Mouse (Mus musculus): Measurements from ENCODE around the gene Tmem179b. TPM values are rescaled to one million over a fixed set of nuclear protein-coding genes. Genes with fewer than 3 reads are reported as not detected.
A peak's percentile ranks its signal among the peaks of the same experiment; 100 is the strongest.

The Tmem179b gene
- polyA plus RNA-seq (2016; fragmentation: Nextera tagmentation; extraction: Ambion mirVana), result 99.1 and 104 TPM in 2 replicates

DNA sequence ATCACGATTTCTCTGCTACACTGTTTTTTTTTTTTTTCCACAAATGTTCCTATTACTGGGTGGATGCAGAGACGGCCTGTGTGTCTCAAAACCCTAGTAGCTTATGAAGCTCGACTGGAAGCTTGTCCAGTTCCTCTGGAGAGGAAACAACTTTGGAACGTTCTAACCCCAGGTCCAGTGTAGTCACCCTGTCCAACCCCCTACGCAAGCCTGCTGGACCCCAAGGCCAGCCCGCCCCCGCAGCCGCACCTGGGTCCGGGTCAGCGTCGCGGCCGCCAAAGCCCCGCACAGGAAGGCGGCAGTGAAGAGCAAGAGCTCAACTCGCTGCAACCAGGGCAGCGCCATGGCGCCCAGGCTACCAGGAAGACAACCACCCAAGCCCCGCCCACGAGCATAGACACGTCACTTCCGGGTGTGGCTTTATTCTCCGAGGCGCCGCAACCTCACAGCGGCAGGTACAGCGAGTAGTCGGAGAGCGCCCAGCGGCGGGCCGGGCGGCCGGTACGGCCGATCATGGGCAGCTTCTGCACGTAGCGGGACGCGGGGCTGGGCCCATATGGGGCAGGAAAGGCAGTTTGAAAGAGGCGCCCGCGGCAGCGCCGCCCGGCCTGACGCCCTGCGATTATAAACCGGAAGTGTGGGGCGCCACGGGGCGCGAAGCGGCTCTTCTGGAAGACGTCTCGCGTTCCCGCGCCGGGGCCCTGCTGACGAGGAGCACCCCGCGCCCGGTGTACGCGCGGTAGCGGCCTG lies at the start of gene Tmem179b:
Gene Tmem179b, minus strand, starts transcription at position 382 of the 750 bp plus-strand sequence.
- Histone ChIP-seq H3K4me3 (peak within 1 kb of the TSS; percentile 74), H3K36me3 (peaks cover 55% of the 10 kb centered on the region), H3K27me3 (replicated peaks) (no peaks in the 10 kb centered on the region), H3K4me2 (peak within 1 kb of the TSS; percentile 99), H3K4me1 (peaks cover 53% of the 10 kb centered on the region), H3K9ac (peak within 1 kb of the TSS; percentile 96), H3K27ac (peak within 1 kb of the TSS; percentile 99), H3K9me3 (replicated peaks) (no peaks in the 10 kb centered on the region)
- ATAC-seq, result peak; percentile 86
- 2% methylated on average over 68 of the region's 68 CpGs for WGBS (ENCODE audit: insufficient replicate concordance)

DNA sequence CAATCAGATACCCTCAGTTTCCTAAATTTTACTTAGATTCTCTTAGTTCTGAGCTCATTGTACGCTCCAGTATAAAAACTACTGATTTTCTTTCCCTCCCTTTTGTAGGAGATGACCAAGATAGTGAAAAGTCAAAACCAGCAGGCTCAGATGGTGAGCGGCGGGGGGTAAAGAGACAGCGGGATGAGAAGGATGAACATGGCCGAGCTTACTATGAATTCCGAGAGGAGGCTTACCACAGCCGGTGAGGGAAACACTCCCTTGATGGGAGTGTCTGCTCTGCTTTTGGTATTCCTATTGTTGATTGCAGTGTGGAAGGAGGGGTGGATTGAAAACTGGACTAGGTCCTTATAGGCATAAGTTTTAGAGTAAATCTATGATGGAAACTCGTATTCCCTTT lies 48.4 kb upstream of the Tmem179b start:
- Histone ChIP-seq H3K9ac (peak overlapping the region; percentile 99), H3K4me1 (peaks cover 29% of the 10 kb centered on the region), H3K27ac (no peak overlapping the region), H3K9me3 (replicated peaks) (no peaks in the 10 kb centered on the region), H3K4me2 (peak overlapping the region; percentile 84), H3K27me3 (replicated peaks) (no peaks in the 10 kb centered on the region), H3K4me3 (peak overlapping the region; percentile 100), H3K36me3 (peaks cover 59% of the 10 kb centered on the region)
- ATAC-seq, result no peak
- 83% methylated on average over 8 of the region's 8 CpGs for WGBS (ENCODE audit: insufficient replicate concordance)

DNA sequence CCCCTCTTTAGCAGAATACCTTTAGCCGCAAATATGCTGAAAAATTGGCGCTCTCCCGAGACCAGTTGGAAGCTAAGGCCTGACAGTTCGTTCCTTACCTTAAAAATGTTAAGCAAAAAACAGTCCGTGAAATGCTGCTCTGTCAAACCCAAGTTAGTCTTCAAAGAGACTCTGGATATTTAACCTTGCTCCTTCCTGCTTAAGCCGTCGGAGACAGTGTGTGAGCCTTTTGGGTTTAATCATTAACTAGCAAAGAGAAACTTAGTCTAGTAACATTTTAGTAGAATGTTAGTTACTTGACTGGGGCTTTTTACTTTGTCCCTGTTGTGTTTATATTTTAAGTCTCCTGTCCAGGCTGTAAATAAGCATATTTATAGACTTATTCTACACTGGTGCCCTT lies 46.9 kb upstream of the Tmem179b start:
- Histone ChIP-seq H3K36me3 (peaks cover 55% of the 10 kb centered on the region), H3K9ac (peak overlapping the region; percentile 99), H3K4me1 (peaks cover 43% of the 10 kb centered on the region), H3K27me3 (replicated peaks) (no peaks in the 10 kb centered on the region), H3K4me3 (peak overlapping the region; percentile 100), H3K27ac (peak overlapping the region; percentile 100), H3K9me3 (replicated peaks) (no peaks in the 10 kb centered on the region), H3K4me2 (peak overlapping the region; percentile 84)
- ATAC-seq, result no peak
- WGBS (ENCODE audit: insufficient replicate concordance), result under 1% methylated on average over 7 of the region's 7 CpGs

DNA sequence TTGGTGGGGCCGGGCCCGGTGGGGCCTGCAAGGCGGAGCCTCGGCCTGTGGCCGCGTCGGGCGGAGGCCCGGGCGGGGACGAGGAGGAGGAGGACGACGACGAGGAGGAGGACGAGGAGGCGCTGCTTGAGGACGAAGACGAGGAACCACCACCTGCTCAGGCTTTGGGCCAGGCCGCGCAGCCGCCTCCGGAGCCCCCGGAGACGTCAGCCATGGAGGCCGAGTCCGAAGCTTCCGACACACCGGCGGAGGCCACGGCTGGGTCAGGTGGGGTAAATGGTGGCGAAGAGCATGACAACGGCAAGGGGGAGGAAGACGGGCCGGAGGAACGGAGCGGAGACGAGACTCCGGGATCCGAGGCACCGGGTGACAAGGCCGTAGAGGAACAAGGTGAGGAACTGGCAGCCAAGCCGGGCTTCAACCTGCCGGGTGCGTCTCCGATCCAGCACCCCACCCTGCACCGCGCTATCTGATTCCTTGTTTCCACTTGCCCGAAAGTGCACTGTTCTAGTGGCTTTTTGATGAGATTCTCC lies 46.2 kb upstream of the Tmem179b start:
- Histone ChIP-seq H3K4me2 (peak overlapping the region; percentile 84), H3K36me3 (peaks cover 56% of the 10 kb centered on the region), H3K27ac (peak overlapping the region; percentile 100), H3K9me3 (replicated peaks) (no peaks in the 10 kb centered on the region), H3K9ac (peak overlapping the region; percentile 99), H3K27me3 (replicated peaks) (no peaks in the 10 kb centered on the region), H3K4me1 (peaks cover 47% of the 10 kb centered on the region), H3K4me3 (peak overlapping the region; percentile 100)
- peak; percentile 63 for ATAC-seq
- under 1% methylated on average over 48 of the region's 48 CpGs for WGBS (ENCODE audit: insufficient replicate concordance)

DNA sequence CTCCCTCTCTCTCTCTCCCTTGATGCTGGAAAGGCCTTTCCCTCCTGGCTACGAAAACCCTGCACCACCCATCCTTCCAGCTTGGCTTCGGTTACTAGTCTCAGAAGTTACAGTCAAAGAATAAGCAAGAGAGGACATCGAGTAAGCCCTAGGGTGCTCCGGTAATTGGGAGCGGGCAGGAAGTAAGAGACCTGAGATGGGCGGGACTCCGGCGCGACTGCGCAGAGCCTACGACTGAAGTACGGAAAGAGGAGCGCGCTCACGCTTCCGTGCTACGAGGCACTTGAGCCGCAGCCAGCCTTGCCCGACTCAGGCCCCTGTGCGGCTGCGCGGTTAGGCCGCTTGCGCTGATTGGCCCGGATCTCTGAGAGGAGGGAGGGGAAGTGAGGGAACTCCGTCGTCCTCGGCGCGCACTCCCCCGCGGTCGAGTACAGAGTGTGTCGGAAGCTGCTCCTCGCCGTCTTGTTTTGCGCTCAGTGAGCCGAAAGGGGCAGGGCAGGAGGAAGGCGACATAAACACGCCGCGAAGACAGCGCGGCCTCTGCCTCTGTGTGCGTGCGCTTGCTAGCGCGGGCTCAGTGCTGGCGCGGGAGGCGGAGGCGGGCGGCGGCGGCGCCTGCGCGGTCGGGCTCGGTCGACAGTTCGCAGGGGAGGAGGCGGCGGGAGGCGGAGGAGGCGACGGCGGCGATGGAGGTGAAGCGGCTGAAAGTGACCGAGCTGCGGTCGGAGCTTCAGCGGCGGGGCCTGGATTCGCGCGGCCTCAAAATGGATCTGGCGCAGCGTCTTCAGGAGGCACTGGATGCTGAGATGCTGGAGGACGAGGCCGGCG lies 45.5 kb upstream of the Tmem179b start, which contains the start of gene Hnrnpul2:
Gene Hnrnpul2, plus strand, starts transcription at position 415 of the 828 bp plus-strand sequence.
- peak; percentile 92 for ATAC-seq
- Histone ChIP-seq H3K9ac (peak within 1 kb of the TSS; percentile 99), H3K27me3 (replicated peaks) (no peaks in the 10 kb centered on the region), H3K27ac (peak within 1 kb of the TSS; percentile 100), H3K36me3 (peaks cover 56% of the 10 kb centered on the region), H3K4me1 (peaks cover 47% of the 10 kb centered on the region), H3K9me3 (replicated peaks) (no peaks in the 10 kb centered on the region), H3K4me3 (peak within 1 kb of the TSS; percentile 100), H3K4me2 (peak within 1 kb of the TSS; percentile 84)
- whole genome bisulfite sequencing (ENCODE audit: insufficient replicate concordance), result under 1% methylated on average over 83 of the region's 83 CpGs

DNA sequence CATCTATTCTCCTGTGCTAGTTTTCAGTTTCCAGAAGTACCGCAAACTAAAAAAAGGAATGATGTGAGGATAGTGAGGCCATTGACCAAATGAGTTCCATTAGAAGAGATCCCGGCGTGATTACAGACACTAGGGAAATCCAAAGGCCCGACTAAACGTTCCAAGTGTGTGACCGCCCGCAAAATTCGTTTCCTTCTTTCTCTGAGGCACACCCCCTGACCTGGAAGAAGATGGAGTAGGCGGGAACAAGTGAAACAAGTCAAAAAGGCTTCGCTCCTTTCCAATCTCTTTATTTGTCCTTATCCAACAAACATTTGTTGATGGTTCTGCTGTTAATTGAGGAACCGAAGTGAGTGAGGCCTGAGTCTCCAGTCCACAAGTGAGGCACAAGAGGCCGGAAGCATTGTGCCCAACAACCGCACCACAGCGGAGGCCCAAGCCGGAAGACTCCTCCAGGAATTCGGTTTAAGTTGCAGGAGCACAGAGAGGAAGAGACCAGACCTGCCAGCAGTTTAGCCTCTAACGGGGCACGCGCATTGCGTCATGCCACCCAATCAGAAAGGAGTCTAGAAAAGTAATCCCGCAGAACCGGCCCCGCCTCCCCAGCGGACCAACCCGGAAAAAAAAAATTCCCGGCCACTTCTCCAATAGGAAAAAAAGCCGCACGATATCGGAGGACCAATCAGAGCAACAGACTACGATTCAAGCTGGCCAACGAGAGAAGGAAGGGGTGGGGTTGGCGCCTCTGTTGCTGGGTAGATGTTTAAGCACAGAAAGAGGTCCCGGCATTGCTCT lies 44.7 kb upstream of the Tmem179b start, which contains the start of gene Ttc9c:
Gene Ttc9c, minus strand, starts transcription at position 533 of the 795 bp plus-strand sequence.
- Histone ChIP-seq H3K9me3 (replicated peaks) (no peaks in the 10 kb centered on the region), H3K36me3 (peaks cover 55% of the 10 kb centered on the region), H3K4me2 (peak within 1 kb of the TSS; percentile 84), H3K9ac (peak within 1 kb of the TSS; percentile 99), H3K4me1 (peaks cover 47% of the 10 kb centered on the region), H3K27ac (peak within 1 kb of the TSS; percentile 100), H3K27me3 (replicated peaks) (no peaks in the 10 kb centered on the region), H3K4me3 (peak within 1 kb of the TSS; percentile 100)
- ATAC-seq, result peak; percentile 81
- 1% methylated on average over 33 of the region's 33 CpGs for WGBS (ENCODE audit: insufficient replicate concordance)

DNA sequence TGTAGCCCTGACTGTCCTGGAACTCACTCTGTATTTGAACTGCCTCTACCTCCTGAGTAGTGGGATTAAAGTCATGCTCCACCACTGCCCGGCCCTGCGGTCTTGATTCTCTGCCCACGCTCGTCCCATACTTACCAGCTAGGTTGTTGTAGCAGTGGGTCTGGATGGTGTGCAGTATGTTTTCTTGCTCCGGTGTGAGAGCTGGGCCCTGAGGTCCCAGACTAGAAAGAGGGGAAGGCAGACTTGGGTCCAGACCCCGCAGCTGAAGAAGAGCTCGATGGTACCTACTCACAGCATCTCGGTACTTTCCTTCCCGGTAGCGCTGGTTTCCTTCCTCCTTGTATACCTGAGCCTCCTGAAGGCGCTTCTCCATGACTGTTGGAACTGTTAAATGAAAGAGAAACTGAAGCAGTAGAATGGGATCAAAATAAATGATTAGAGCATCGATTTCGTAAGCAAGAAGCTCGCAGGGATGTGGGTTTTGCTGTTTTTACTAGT lies 44.1 kb upstream of the Tmem179b start:
- H3K9ac ChIP-seq, result peak overlapping the region; percentile 99
- peaks cover 47% of the 10 kb centered on the region for H3K4me1 ChIP-seq
- H3K4me2 ChIP-seq, result peak overlapping the region; percentile 84
- H3K36me3 ChIP-seq, result peaks cover 55% of the 10 kb centered on the region
- H3K27me3 ChIP-seq (replicated peaks), result no peaks in the 10 kb centered on the region
- WGBS (ENCODE audit: insufficient replicate concordance), result 14% methylated on average over 14 of the region's 14 CpGs
- peak overlapping the region; percentile 100 for H3K4me3 ChIP-seq
- no peak for ATAC-seq
- H3K27ac ChIP-seq, result peak overlapping the region; percentile 100
- H3K9me3 ChIP-seq (replicated peaks), result no peaks in the 10 kb centered on the region

DNA sequence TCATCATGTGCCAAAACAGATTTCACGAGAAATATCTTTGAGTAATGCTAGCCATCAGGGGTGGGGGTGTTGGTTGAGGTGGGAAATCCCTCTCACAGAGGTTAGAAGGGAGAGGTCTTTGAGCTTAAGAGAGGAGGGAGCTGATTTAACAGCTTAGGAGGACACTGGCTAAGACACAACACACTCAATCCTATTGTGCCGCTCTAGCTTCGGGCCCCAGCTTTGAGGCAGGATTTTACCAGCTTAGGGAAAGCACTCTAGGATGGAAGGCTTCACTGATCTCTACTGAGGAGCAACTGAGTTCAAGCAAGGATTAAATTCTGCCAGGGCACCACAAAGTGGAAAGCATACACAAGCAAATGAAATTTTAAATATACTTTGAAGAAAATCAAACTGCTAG lies 42.7 kb upstream of the Tmem179b start:
- 0 out of 2 replicates have a peak overlapping the region, but pooled peaks have one; percentile 1 for H3K27ac ChIP-seq
- no peaks in the 10 kb centered on the region for H3K9me3 ChIP-seq (replicated peaks)
- H3K36me3 ChIP-seq, result peaks cover 55% of the 10 kb centered on the region
- H3K4me1 ChIP-seq, result peaks cover 34% of the 10 kb centered on the region
- H3K9ac ChIP-seq, result peak overlapping the region; percentile 14
- WGBS (ENCODE audit: insufficient replicate concordance), result 74% methylated on average over 3 of the region's 3 CpGs
- H3K4me2 ChIP-seq, result peak overlapping the region; percentile 84
- no peaks in the 10 kb centered on the region for H3K27me3 ChIP-seq (replicated peaks)
- peak overlapping the region; percentile 100; the same call in 1 of the 2 replicates for H3K4me3 ChIP-seq
- ATAC-seq, result no peak

DNA sequence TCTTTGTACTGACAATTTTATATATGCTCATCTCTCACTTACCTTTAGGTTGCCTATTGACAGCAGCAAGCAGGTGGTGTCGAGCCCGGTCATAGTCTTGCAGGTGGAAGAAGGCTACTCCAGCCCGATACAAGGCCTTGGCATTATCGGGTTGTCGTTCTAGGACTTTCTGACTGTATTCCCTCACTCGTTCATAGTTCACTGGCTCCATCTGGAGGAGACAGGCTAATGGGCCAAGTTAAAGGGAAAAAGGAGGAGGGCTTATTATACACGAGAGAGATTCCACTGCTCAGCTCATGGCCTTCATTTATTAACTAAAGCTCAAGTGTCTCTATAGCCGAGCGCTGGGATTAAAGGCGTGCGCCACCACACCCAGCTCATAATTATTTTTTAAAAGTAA lies 41.5 kb upstream of the Tmem179b start:
- no peaks in the 10 kb centered on the region for H3K27me3 ChIP-seq (replicated peaks)
- H3K4me2 ChIP-seq, result no peak overlapping the region
- ATAC-seq, result no peak
- WGBS (ENCODE audit: insufficient replicate concordance), result 84% methylated on average over 11 of the region's 11 CpGs
- peaks cover 64% of the 10 kb centered on the region for H3K36me3 ChIP-seq
- H3K9ac ChIP-seq, result peak overlapping the region; percentile 12; the same call in 1 of the 2 replicates
- H3K27ac ChIP-seq, result no peak overlapping the region
- no peaks in the 10 kb centered on the region for H3K9me3 ChIP-seq (replicated peaks)
- H3K4me3 ChIP-seq, result no peak overlapping the region
- peaks cover 31% of the 10 kb centered on the region for H3K4me1 ChIP-seq

DNA sequence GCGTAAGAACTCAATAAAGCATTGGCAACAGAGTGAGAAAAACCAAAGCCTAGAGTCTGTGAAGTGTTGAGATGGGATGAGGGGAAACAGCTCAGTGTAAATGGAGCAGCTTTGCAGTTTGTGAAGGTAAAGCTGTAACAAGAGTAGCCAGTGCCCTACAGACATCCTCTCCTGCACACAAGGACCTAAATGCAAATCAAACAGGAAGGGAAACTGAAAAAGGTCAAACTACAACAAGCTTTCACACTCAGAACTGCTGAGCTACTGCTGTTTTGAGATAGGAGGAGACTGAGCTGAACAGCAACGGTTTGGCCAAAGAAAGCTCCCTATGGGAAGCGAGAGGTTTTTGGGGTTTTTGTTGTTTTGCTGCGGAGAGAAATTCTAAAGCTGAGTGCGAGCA lies 32.5 kb upstream of the Tmem179b start:
- Histone ChIP-seq H3K4me2 (no peak overlapping the region), H3K4me3 (no peak overlapping the region), H3K27me3 (replicated peaks) (no peaks in the 10 kb centered on the region), H3K36me3 (peaks cover 64% of the 10 kb centered on the region), H3K27ac (peak overlapping the region; percentile 12), H3K4me1 (peaks cover 21% of the 10 kb centered on the region), H3K9ac (no peak overlapping the region), H3K9me3 (replicated peaks) (no peaks in the 10 kb centered on the region)
- 87% methylated on average over 5 of the region's 5 CpGs for WGBS (ENCODE audit: insufficient replicate concordance)
- no peak for ATAC-seq
